18 mouse cellular contexts compared by ENCODE assay signal in the genomic region with DNA sequence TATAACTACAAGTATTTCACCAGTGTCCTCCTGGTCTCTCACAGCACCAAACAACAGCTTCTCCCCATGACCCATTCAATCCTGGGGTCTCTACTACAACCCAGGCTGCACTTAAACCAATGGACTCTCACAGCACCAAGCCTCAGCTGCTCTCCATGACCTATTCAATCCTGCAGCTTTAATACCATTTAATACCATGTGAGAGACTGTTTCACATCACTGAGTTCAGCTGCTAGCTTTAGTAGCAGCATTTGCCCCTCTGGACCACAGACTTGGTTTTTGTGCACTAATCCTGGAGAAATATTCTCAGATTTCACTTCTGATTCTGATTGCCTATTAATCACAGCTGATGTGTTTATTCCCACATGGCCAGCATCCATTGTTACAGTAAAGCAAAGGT.
"Had no signal": no experiment of that assay in that cellular context is flagged by ENCODE, and none has a peak within 500 bp of the region (broad histone marks: within the 10 kb centered on the region; RNA-seq: fewer than 3 reads in every experiment).

No protein-coding gene starts in this region.

- H3K36me3 ChIP-seq: liver, embryonic 15.5 days; lung, embryonic 15.5 days; midbrain, embryonic 12.5 days; neural tube, embryonic 12.5 days had no signal

- H3K4me3 ChIP-seq: liver, embryonic 15.5 days; lung, embryonic 15.5 days; megakaryocyte, embryonic 14.5 days; midbrain, embryonic 12.5 days; neural tube, embryonic 12.5 days had no signal

- H3K9me3 ChIP-seq: liver, embryonic 15.5 days; lung, embryonic 15.5 days; midbrain, embryonic 12.5 days; neural tube, embryonic 12.5 days had no signal

- ATAC-seq: liver, postnatal 0 days; lung, postnatal 0 days had no signal

- DNase-seq: liver, postnatal 0 days; lung, adult 2 months; lung, postnatal 14 days; lung, postnatal 36 days; midbrain, embryonic 14.5 days; right cerebral cortex, postnatal 25 days; right cerebral cortex, postnatal 4 days; spleen, adult 18-20 months; thymus, adult 18-20 months; thymus, postnatal 14 days; thymus, postnatal 36 days had no signal

- H3K27me3 ChIP-seq: liver, embryonic 15.5 days; lung, embryonic 15.5 days; megakaryocyte, embryonic 14.5 days; midbrain, embryonic 12.5 days; neural tube, embryonic 12.5 days had no signal

- H3K4me1 ChIP-seq: liver, embryonic 15.5 days; lung, embryonic 15.5 days; megakaryocyte, embryonic 14.5 days; midbrain, embryonic 12.5 days; neural tube, embryonic 12.5 days had no signal

- H3K27ac ChIP-seq: liver, embryonic 15.5 days; lung, embryonic 15.5 days; macrophage; midbrain, embryonic 12.5 days; neural tube, embryonic 12.5 days had no signal

- H3K9ac ChIP-seq: liver, embryonic 15.5 days; liver, postnatal 0 days; lung, embryonic 15.5 days; midbrain, embryonic 12.5 days; neural tube, embryonic 12.5 days had no signal

- H3K4me2 ChIP-seq: liver, embryonic 15.5 days; lung, embryonic 15.5 days; midbrain, embryonic 12.5 days; neural tube, embryonic 12.5 days had no signal
